ENCODE assay signal across 9 mouse cellular contexts in genomic region chr6:126163181-126163621, GRCm38 (mm10). TPM values are rescaled to one million over a fixed set of nuclear protein-coding genes. Genes with fewer than 3 reads are reported as not detected.
A peak's percentile ranks its signal among the peaks of the same experiment; 100 is the strongest.
DNase-seq lines count a peak whose midpoint lies in the region; ATAC-seq and TF ChIP-seq lines count a peak whose summit lies in the region.
"Had no signal": no experiment of that assay in that cellular context is flagged by ENCODE, and none has a peak within 500 bp of the region (broad histone marks: within the 10 kb centered on the region; RNA-seq: fewer than 3 reads in every experiment).

No protein-coding gene starts in this region.

- TF ChIP-seq CTCF in liver, postnatal 0 days (IDR thresholded peaks at IDR 0.05; ENCODE audit: low read depth): no peak

- DNase-seq in left cerebral cortex, adult 18-20 months (ENCODE audit: low spot score in 2 of 2): peak; percentile 30 to 64
- DNase-seq in left cerebral cortex, adult 11 months (ENCODE audit: low spot score): no peak
- no peak for DNase-seq in liver, postnatal 0 days
- peak; percentile 56 to 62 for DNase-seq in right cerebral cortex, adult 2 months (ENCODE audit: low spot score in 2 of 2)
- DNase-seq in spleen, postnatal 4 days (ENCODE audit: low spot score in 2 of 2): no peak

- H3K9me3 ChIP-seq in embryonic facial prominence, embryonic 13.5 days: 0 out of 2 replicates have a peak, but pooled peaks cover 4% of the 10 kb centered on the region
- peaks cover 4% of the 10 kb centered on the region; the same call in 1 of the 2 replicates for H3K9me3 ChIP-seq in heart, embryonic 14.5 days (ENCODE audit: control insufficient read depth, low read length)
- no peaks in the 10 kb centered on the region for H3K9me3 ChIP-seq in kidney, embryonic 16.5 days (ENCODE audit: low read length)
- no peaks in the 10 kb centered on the region for H3K9me3 ChIP-seq in liver, postnatal 0 days (ENCODE audit: low read length)

- peaks cover 66% of the 10 kb centered on the region for H3K4me1 ChIP-seq in embryonic facial prominence, embryonic 13.5 days
- H3K4me1 ChIP-seq in heart, embryonic 14.5 days (ENCODE audit: control insufficient read depth in 2 of 2, insufficient read depth in 2 of 2, low read length in 2 of 2): peaks cover 27 to 53% of the 10 kb centered on the region in 2 experiments
- H3K4me1 ChIP-seq in kidney, embryonic 16.5 days (ENCODE audit: insufficient read depth, low read length): peaks cover 75% of the 10 kb centered on the region
- H3K4me1 ChIP-seq in liver, postnatal 0 days (ENCODE audit: insufficient read depth): no peaks in the 10 kb centered on the region

- 0 out of 2 replicates have a peak, but pooled peaks have one; percentile 48 for ATAC-seq in embryonic facial prominence, embryonic 13.5 days (ENCODE audit: insufficient number of reproducible peaks, insufficient read depth, low FRiP score, low TSS enrichment, low read depth)
- ATAC-seq in heart, embryonic 14.5 days (ENCODE audit: insufficient number of reproducible peaks, insufficient read depth, low FRiP score, low read depth): peak; percentile 51; the same call in 1 of the 2 replicates
- ATAC-seq in kidney, embryonic 16.5 days (ENCODE audit: low FRiP score, low TSS enrichment): peak; percentile 68
- no peak for ATAC-seq in liver, postnatal 0 days

- TF ChIP-seq EP300 in liver, postnatal 0 days (IDR thresholded peaks at IDR 0.05; ENCODE audit: low read depth): no peak

- peak overlapping the region; percentile 86 for H3K27ac ChIP-seq in embryonic facial prominence, embryonic 13.5 days
- peak overlapping the region; percentile 31 to 62 for H3K27ac ChIP-seq in heart, embryonic 14.5 days (replicated peaks in 1 of 2; ENCODE audit: control insufficient read depth in 1 of 2, insufficient read depth in 1 of 2, low read depth in 2 of 2, low read length in 2 of 2)
- H3K27ac ChIP-seq in kidney, embryonic 16.5 days (ENCODE audit: low read length): peak overlapping the region; percentile 64
- no peak overlapping the region for H3K27ac ChIP-seq in liver, postnatal 0 days (ENCODE audit: low read depth)

- H3K27me3 ChIP-seq in embryonic facial prominence, embryonic 13.5 days: no peaks in the 10 kb centered on the region
- H3K27me3 ChIP-seq in heart, embryonic 14.5 days (ENCODE audit: control insufficient read depth, insufficient read depth, low read length): peaks cover 6% of the 10 kb centered on the region; the same call in 1 of the 2 replicates
- H3K27me3 ChIP-seq in kidney, embryonic 16.5 days (ENCODE audit: insufficient read depth, low read length): no peaks in the 10 kb centered on the region
- peaks cover 56% of the 10 kb centered on the region for H3K27me3 ChIP-seq in liver, postnatal 0 days (ENCODE audit: insufficient read depth, low read length)

- peak overlapping the region; percentile 91 for H3K4me2 ChIP-seq in embryonic facial prominence, embryonic 13.5 days
- peak overlapping the region; percentile 81 for H3K4me2 ChIP-seq in heart, embryonic 14.5 days (ENCODE audit: low read length)
- peak overlapping the region; percentile 77 for H3K4me2 ChIP-seq in kidney, embryonic 16.5 days (replicated peaks; ENCODE audit: low read depth, low read length)
- peak overlapping the region; percentile 35 for H3K4me2 ChIP-seq in liver, postnatal 0 days (ENCODE audit: low read depth, low read length)

- H3K9ac ChIP-seq in embryonic facial prominence, embryonic 13.5 days: peak overlapping the region; percentile 80
- peak overlapping the region; percentile 68 for H3K9ac ChIP-seq in heart, embryonic 14.5 days (ENCODE audit: low read length)
- peak overlapping the region; percentile 69 for H3K9ac ChIP-seq in kidney, embryonic 16.5 days (replicated peaks; ENCODE audit: low read length)
- no peak overlapping the region for H3K9ac ChIP-seq in liver, postnatal 0 days (replicated peaks)

- WGBS in embryonic facial prominence, embryonic 13.5 days: under 1% methylated on average over 25 of the region's 25 CpGs
- under 1% methylated on average over 25 of the region's 25 CpGs for WGBS in heart, embryonic 14.5 days
- WGBS in kidney, embryonic 16.5 days: under 1% methylated on average over 25 of the region's 25 CpGs
- under 1% methylated on average over 25 of the region's 25 CpGs for WGBS in liver, postnatal 0 days (ENCODE audit: insufficient replicate concordance)

- peaks cover 9% of the 10 kb centered on the region; the same call in 1 of the 2 replicates for H3K36me3 ChIP-seq in embryonic facial prominence, embryonic 13.5 days
- H3K36me3 ChIP-seq in heart, embryonic 14.5 days (ENCODE audit: control insufficient read depth, insufficient read depth, low read length): no peaks in the 10 kb centered on the region
- H3K36me3 ChIP-seq in kidney, embryonic 16.5 days (ENCODE audit: insufficient read depth, low read length): no peaks in the 10 kb centered on the region
- no peaks in the 10 kb centered on the region for H3K36me3 ChIP-seq in liver, postnatal 0 days (replicated peaks; ENCODE audit: insufficient read depth, low read length)

- H3K4me3 ChIP-seq in embryonic facial prominence, embryonic 13.5 days: peak overlapping the region; percentile 67
- peak overlapping the region; percentile 56 to 58 for H3K4me3 ChIP-seq in heart, embryonic 14.5 days (ENCODE audit: control insufficient read depth in 1 of 2, insufficient read depth in 1 of 2, low read depth in 1 of 2, low read length in 2 of 2)
- peak overlapping the region; percentile 58 for H3K4me3 ChIP-seq in kidney, embryonic 16.5 days (ENCODE audit: low read length)
- peak overlapping the region; percentile 17; the same call in 1 of the 2 replicates for H3K4me3 ChIP-seq in liver, postnatal 0 days (ENCODE audit: low read depth, low read length)

RNA-seq across cellular contexts. Expression of gene Ntf3, which starts 3.5 kb away (rescaled TPM):
- total RNA-seq in left cerebral cortex, adult 18-20 months (2021): 1 to 10 TPM; 2.5 to 2.8 TPM
- 35.3 and 41.1 TPM in 2 replicates for polyA plus RNA-seq in embryonic facial prominence, embryonic 13.5 days (2015; fragmentation: Nextera tagmentation; extraction: Ambion mirVana)
- 7.7 and 8.5 TPM in 2 replicates for polyA plus RNA-seq in heart, embryonic 14.5 days (2014; fragmentation: Nextera tagmentation; extraction: Ambion mirVana)
- polyA plus RNA-seq in kidney, embryonic 16.5 days (2015; fragmentation: Nextera tagmentation; extraction: Ambion mirVana): 15.2 and 15.8 TPM in 2 replicates
- 0.33 and 0.49 TPM in 2 replicates for polyA plus RNA-seq in liver, postnatal 0 days (2015; fragmentation: Nextera tagmentation; extraction: Ambion mirVana)
- total RNA-seq: CH12.LX had no signal

Comparison
In these comparisons a context has a peak if more than half of its experiments do, and no peak if none do; other contexts are left out.
1. DNase-seq: peak in left cerebral cortex, adult 18-20 months (2 of 2) and right cerebral cortex, adult 2 months (2 of 2); none in left cerebral cortex, adult 11 months (single experiment), liver, postnatal 0 days (single experiment) and spleen, postnatal 4 days (0 of 2).
2. H3K4me2 ChIP-seq: peak in every context shown above with its lines; median percentile 91 in embryonic facial prominence, embryonic 13.5 days; 81 in heart, embryonic 14.5 days; 77 in kidney, embryonic 16.5 days; 35 in liver, postnatal 0 days.
3. H3K4me3 ChIP-seq: peak in every context shown above with its lines; median percentile 67 in embryonic facial prominence, embryonic 13.5 days; 58 in kidney, embryonic 16.5 days; 57 in heart, embryonic 14.5 days; 17 in liver, postnatal 0 days.